Mouse (Mus musculus) liver, adult 2 months (tissue): ENCODE data around the gene Cdc40. TPM values are rescaled to one million over a fixed set of nuclear protein-coding genes. Genes with fewer than 3 reads are reported as not detected.

ENCODE experiments used
- DNase-seq: peaks from one replicate; pipeline ENCODE4 v3.0.0-alpha.2; 2011; ENCODE audit warnings: low read depth, low spot score; ENCODE audit errors: extremely low read depth
- H3K27ac ChIP-seq: fragments of 200-500 bp; replicated peaks from 2 replicates; pipeline ENCODE4 v1.5.1; 2012; ENCODE audit warnings: low read depth, mild to moderate bottlenecking, control low read depth, inconsistent platforms, low read length; ENCODE audit not compliant: insufficient read depth
- H3K27me3 ChIP-seq: fragments of 200-500 bp; 2 replicates; pipeline ENCODE4 v1.6.1; 2012; ENCODE audit warnings: mild to moderate bottlenecking, moderate library complexity, low read length, inconsistent platforms; ENCODE audit not compliant: control insufficient read depth, insufficient read depth
- H3K36me3 ChIP-seq: fragments of 200-500 bp; 2 replicates; pipeline ENCODE4 v1.6.1; 2012; ENCODE audit warnings: low read length, inconsistent platforms; ENCODE audit not compliant: control insufficient read depth, insufficient read depth
- H3K4me1 ChIP-seq: fragments of 200-500 bp; 2 replicates; pipeline ENCODE4 v1.6.1; 2011; ENCODE audit warnings: low read length; ENCODE audit not compliant: control insufficient read depth, insufficient read depth
- H3K4me3 ChIP-seq: fragments of 200-500 bp; 2 replicates; pipeline ENCODE4 v1.5.1; 2011; ENCODE audit warnings: low read depth, mild to moderate bottlenecking, control low read depth, low read length, moderate library complexity; ENCODE audit not compliant: insufficient read depth
- H3K79me2 ChIP-seq: fragments of 200-500 bp; 2 replicates; pipeline ENCODE4 v1.6.1; 2012; ENCODE audit warnings: inconsistent platforms, mild to moderate bottlenecking, low read length, moderate library complexity; ENCODE audit not compliant: control insufficient read depth, insufficient read depth
- H3K9ac ChIP-seq: fragments of 200-500 bp; 2 replicates; pipeline ENCODE4 v1.6.1; 2012; ENCODE audit warnings: low read depth, mild to moderate bottlenecking, control low read depth, inconsistent platforms, low read length
- CTCF ChIP-seq: fragments of 200-500 bp; IDR thresholded peaks from 2 replicates; pipeline ENCODE4 v1.5.1; 2011; ENCODE audit warnings: low read depth, low read length, control low read depth
- POLR2A ChIP-seq: fragments of 200-500 bp; IDR thresholded peaks from 2 replicates; pipeline ENCODE4 v1.6.1; 2011; ENCODE audit warnings: low read length, control low read depth; ENCODE audit not compliant: insufficient read depth; ENCODE audit errors: extremely low read depth
- WGBS: fragments of 180-500 bp; shearing (Covaris S2); methylation state at CpG from one replicate; pipeline ENCODE4 v1.1.7; 2018; 5-methylcytosine and 5-hydroxymethylcytosine counted together
- polyA plus RNA-seq: library from polyadenylated mRNA; depleted of rRNA; stranded (reverse); fragments of >200 nt; gene quantifications from 2 replicates; pipeline ENCODE4 v1.2.3, GENCODE M21; 2012
- total RNA-seq: library from RNA; depleted of rRNA; stranded (reverse); fragments of >200 nt; gene quantifications from 2 replicates; pipeline ENCODE4 v1.2.3, GENCODE M21; 2014

Gene Cdc40
- total and polyA plus RNA-seq, 2 experiments = 12.8 to 15.9 TPM

DNA sequence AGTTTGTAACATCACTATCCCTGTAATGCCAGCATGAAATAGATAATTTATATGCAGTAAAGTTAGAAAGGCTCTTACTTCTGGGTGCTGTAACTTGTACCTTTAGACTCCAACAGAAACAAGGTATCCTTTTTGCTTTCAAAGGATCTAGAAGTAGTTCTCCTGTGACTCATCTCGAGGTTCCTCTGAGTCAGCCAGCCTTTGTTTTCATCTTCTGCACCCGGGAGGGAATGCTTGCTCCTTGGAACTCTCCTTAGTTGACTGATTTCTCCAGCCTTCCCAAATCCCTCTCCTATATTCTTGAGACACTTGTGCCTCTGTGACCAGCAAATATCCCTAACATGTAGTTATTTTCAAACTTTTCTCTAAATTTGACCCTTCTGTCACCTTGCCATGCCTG, 25.5 kb upstream of the Cdc40 start:
- no peak for DNase-seq
- 55% methylated on average over 2 of the region's 2 CpGs for WGBS
- Histone ChIP-seq H3K4me3 (no peak overlapping the region), H3K36me3 (no peaks in the 10 kb centered on the region), H3K27ac (no peak overlapping the region), H3K4me1 (no peaks in the 10 kb centered on the region), H3K79me2 (no peaks in the 10 kb centered on the region), H3K9ac (no peak overlapping the region), H3K27me3 (no peaks in the 10 kb centered on the region)
- TF ChIP-seq CTCF = no peak
- no peak for TF ChIP-seq POLR2A

DNA sequence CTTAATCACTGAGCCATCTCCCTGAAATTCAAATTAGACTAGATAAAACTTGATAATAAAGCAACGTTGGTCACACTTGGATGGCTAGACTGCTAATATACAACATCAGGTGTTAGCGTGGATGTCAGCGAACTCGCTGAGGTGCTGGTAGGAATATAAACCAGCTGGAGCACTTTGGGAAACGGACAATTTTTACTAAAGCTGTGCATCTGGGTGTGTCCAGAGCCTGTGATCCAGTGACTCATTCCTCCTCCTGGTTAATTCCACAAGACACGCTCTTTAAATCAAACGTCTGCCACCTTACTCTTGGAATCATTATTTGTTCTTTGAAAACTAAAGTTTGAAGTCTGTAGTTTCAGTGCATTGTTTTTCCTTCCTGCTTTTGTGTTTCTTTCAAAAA, 23.7 kb upstream of the Cdc40 start:
- H3K4me3 ChIP-seq = no peak overlapping the region
- no peaks in the 10 kb centered on the region for H3K36me3 ChIP-seq
- no peaks in the 10 kb centered on the region for H3K27me3 ChIP-seq
- H3K79me2 ChIP-seq = no peaks in the 10 kb centered on the region
- TF ChIP-seq CTCF = no peak
- no peak overlapping the region for H3K27ac ChIP-seq
- H3K4me1 ChIP-seq = no peaks in the 10 kb centered on the region
- H3K9ac ChIP-seq = no peak overlapping the region
- no peak for DNase-seq
- 92% methylated on average over 7 of the region's 7 CpGs for WGBS

DNA sequence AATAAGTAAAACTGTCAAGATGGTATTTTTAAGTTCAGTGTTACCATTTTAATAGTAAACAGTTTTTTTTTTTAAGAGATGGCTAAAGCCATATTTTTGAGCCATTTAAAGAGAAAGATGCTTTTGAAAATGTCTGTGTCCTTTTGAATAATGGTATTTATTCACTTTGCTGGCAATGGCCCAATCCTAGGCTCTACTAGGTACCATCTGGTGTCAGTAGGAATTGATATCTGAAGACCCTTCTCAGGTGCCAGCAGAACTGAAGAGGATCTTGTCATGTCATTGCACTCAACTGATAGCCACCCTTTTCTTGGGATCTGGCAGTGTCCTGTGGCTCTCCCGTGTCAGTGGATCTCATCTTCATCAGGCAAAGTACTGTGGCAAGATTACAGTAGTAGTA, 23.0 kb upstream of the Cdc40 start:
- Histone ChIP-seq H3K27me3 (no peaks in the 10 kb centered on the region), H3K4me1 (no peaks in the 10 kb centered on the region), H3K27ac (no peak overlapping the region), H3K79me2 (no peaks in the 10 kb centered on the region), H3K4me3 (no peak overlapping the region), H3K36me3 (no peaks in the 10 kb centered on the region), H3K9ac (no peak overlapping the region)
- no peak for DNase-seq
- TF ChIP-seq POLR2A (no peak), CTCF (no peak)
- 100% methylated on average over 1 of the region's 1 CpGs for WGBS

DNA sequence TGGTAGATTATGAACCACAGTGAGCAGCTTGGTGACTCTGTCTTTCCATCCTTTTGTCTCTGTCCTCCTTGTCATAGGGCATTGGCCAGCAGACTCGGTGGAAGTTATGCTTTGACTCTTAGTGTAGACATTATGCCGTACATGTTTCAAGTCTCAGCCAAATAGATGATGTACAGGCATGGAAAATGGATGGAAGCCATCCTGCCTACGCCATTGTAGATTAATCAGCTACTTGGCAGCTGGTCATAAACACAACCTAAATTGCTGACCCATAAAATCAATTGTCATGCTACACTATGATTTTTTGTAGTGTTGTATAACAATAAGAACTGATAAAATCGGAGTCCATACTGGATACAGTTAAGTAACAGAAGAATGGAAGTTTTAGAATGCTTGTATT, 18.7 kb upstream of the Cdc40 start:
- Histone ChIP-seq H3K79me2 (no peaks in the 10 kb centered on the region; the same call in 1 of the 2 replicates), H3K4me1 (no peaks in the 10 kb centered on the region), H3K4me3 (no peak overlapping the region), H3K9ac (no peak overlapping the region), H3K36me3 (no peaks in the 10 kb centered on the region), H3K27me3 (no peaks in the 10 kb centered on the region), H3K27ac (no peak overlapping the region)
- DNase-seq = no peak
- 82% methylated on average over 4 of the region's 4 CpGs for WGBS
- TF ChIP-seq CTCF (no peak), POLR2A (no peak)

DNA sequence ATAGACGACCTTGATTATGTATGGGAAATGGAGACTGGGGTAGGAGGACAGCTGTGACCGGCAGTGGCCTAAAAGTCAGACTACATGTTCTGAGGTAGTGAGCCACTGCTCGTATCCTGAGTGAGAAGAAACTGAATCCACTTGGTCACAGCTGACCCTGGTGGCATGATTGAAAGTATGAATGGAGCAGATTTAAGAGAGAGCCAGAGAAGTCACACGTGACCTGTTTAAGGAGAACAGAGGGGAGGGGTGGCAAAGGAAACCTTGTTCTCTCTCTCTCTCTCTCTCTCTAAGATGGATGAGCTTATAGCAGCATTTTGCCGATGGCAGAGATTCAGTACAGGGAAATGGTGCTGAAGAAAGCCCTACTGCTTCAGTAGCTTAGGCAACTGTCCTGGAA, 13.5 kb upstream of the Cdc40 start:
- 77% methylated on average over 5 of the region's 5 CpGs for WGBS
- Histone ChIP-seq H3K27ac (no peak overlapping the region), H3K79me2 (no peaks in the 10 kb centered on the region; the same call in 1 of the 2 replicates)

DNA sequence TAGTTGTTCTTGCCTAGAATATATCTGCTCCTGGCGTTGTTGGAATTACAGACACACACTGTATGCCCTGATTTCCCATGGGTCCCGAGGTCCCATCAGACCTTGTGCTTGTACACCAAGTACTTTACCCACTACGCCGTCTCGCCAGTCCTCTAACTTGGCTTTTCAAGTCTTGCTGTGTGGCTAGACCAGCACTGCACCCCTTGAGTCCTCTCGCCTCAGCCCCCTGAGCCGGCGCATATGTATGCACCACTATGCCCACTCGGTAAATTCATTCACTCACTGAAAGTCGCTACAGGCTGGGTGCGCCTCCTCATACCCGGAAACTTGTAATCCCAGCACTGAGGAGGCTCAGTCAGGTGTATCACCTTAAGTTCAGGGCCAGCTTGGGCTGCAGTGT, 12.7 kb upstream of the Cdc40 start:
- Histone ChIP-seq H3K27ac (no peak overlapping the region), H3K79me2 (no peaks in the 10 kb centered on the region; the same call in 1 of the 2 replicates), H3K27me3 (no peaks in the 10 kb centered on the region), H3K4me1 (no peaks in the 10 kb centered on the region), H3K4me3 (no peak overlapping the region), H3K9ac (no peak overlapping the region), H3K36me3 (no peaks in the 10 kb centered on the region)
- DNase-seq = no peak
- TF ChIP-seq POLR2A (no peak), CTCF (no peak)
- WGBS = 95% methylated on average over 12 of the region's 12 CpGs

More for the DNA sequence above, 13.5 kb upstream of the Cdc40 start:
- H3K4me1 ChIP-seq = no peaks in the 10 kb centered on the region
- no peaks in the 10 kb centered on the region for H3K36me3 ChIP-seq
- DNase-seq = no peak
- H3K4me3 ChIP-seq = no peak overlapping the region
- H3K9ac ChIP-seq = no peak overlapping the region
- TF ChIP-seq POLR2A = no peak
- no peak for TF ChIP-seq CTCF
- no peaks in the 10 kb centered on the region for H3K27me3 ChIP-seq
